Mouse (Mus musculus) spleen, adult 2 months (tissue): ENCODE results near the gene Atf7ip2.

Experiments used
- CTCF ChIP-seq: fragments of 200-500 bp; IDR thresholded peaks from 2 replicates; pipeline ENCODE4 v1.5.1; 2011; ENCODE audit warnings: mild to moderate bottlenecking, inconsistent platforms; ENCODE audit not compliant: insufficient read depth, insufficient read length, insufficient replicate concordance; ENCODE audit errors: extremely low read depth
- POLR2A ChIP-seq: fragments of 200-500 bp; IDR thresholded peaks from 2 replicates; pipeline ENCODE4 v1.6.1; 2011; ENCODE audit warnings: low read depth, low read length, inconsistent platforms

DNA sequence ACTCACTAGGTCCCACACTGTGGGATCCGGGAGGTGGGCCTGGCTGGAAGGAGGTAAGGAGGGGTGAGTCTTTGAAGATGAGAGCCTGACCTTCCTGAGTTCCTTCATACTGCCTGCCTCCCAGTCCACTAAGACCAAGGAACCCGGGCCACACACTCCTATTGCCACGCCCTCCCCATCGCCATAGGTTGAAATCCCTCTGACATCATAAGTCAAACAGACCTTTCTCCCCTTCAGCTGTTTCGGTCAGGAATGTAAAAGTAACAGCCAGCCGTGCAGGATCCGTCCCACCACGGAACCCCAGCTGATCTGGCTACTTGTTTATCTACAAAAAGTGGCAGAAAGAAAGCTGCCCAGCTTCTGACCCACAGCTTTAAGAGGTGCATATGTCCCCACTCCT is 107.1 kb downstream of the Atf7ip2 start:
- TF ChIP-seq POLR2A (no peak), CTCF (no peak)
